Mouse (Mus musculus) heart, embryonic 15.5 days (tissue): ENCODE measurements at regions not wholly inside any gene's neighbourhood (a gene's known extent, or its start where the extent isn't known, plus 50 kb on each side); places are given as distances from the start of the nearest gene placed in this dataset.

Experiments used
- ATAC-seq: fragments of 200-750 bp; cut with Nextera tagmentation; replicated peaks from 2 replicates; pipeline ENCODE4 v1.8.0; 2017; ENCODE audit warnings: low read depth, moderate TSS enrichment; ENCODE audit not compliant: insufficient number of reproducible peaks, insufficient read depth, low FRiP score
- H3K27ac ChIP-seq: fragments of 300-500 bp; sonication (generic); 2 replicates; pipeline ENCODE4 v1.5.1; 2015; ENCODE audit warnings: mild to moderate bottlenecking, inconsistent platforms
- H3K27me3 ChIP-seq: fragments of 300-500 bp; sonication (generic); 2 replicates; pipeline ENCODE4 v1.6.1; 2015; ENCODE audit warnings: inconsistent platforms
- H3K36me3 ChIP-seq: fragments of 300-500 bp; sonication (generic); 2 replicates; pipeline ENCODE4 v1.6.1; 2015; ENCODE audit warnings: mild to moderate bottlenecking, inconsistent platforms
- H3K4me1 ChIP-seq: fragments of 300-500 bp; sonication (generic); replicated peaks from 2 replicates; pipeline ENCODE4 v1.6.1; 2015; ENCODE audit warnings: inconsistent platforms
- H3K4me2 ChIP-seq: fragments of 300-500 bp; sonication (generic); 2 replicates; pipeline ENCODE4 v1.6.1; 2015; ENCODE audit warnings: inconsistent platforms, mild to moderate bottlenecking, moderate library complexity
- H3K4me3 ChIP-seq: fragments of 300-500 bp; sonication (generic); 2 replicates; pipeline ENCODE4 v1.5.1; 2015; ENCODE audit warnings: mild to moderate bottlenecking, inconsistent platforms
- H3K9ac ChIP-seq: fragments of 300-500 bp; sonication (generic); 2 replicates; pipeline ENCODE4 v1.6.1; 2015; ENCODE audit warnings: mild to moderate bottlenecking, inconsistent platforms
- H3K9me3 ChIP-seq: fragments of 300-500 bp; sonication (generic); replicated peaks from 2 replicates; pipeline ENCODE4 v1.6.1; 2016; ENCODE audit warnings: inconsistent platforms
- WGBS: fragments of 180-500 bp; shearing (Covaris S2); methylation state at CpG from one replicate; pipeline ENCODE4 v1.1.7; 2015; ENCODE audit warnings: mixed read lengths; 5-methylcytosine and 5-hydroxymethylcytosine counted together

DNA sequence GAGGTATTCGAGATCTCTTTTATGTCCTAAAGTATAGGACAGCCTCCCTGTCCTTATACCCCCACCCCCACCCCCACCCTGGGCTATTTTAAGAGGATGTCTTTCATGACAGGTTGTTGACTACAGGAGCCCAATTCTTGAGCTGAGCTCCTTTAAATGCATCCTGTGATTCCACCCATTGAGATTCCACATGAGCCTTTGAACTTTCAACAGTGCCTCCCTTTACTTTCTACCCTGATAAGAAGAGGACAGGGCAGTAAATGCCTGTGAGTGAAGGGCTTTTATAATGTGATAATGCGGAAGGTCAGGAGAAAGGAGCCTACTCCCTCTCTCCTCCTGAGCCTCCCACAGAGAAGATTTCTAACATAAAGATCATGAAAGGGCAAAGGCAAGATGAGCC, 97.2 kb upstream of the Lmcd1 start:
- H3K4me2 ChIP-seq = no peak overlapping the region
- no peak overlapping the region for H3K27ac ChIP-seq
- 0 out of 2 replicates have a peak, but pooled peaks cover 3% of the 10 kb centered on the region for H3K4me1 ChIP-seq
- H3K36me3 ChIP-seq = no peaks in the 10 kb centered on the region
- no peaks in the 10 kb centered on the region for H3K9me3 ChIP-seq
- H3K27me3 ChIP-seq = no peaks in the 10 kb centered on the region
- no peak overlapping the region for H3K4me3 ChIP-seq
- 27% methylated on average over 2 of the region's 2 CpGs for WGBS
- H3K9ac ChIP-seq = no peak overlapping the region
- ATAC-seq = no peak

DNA sequence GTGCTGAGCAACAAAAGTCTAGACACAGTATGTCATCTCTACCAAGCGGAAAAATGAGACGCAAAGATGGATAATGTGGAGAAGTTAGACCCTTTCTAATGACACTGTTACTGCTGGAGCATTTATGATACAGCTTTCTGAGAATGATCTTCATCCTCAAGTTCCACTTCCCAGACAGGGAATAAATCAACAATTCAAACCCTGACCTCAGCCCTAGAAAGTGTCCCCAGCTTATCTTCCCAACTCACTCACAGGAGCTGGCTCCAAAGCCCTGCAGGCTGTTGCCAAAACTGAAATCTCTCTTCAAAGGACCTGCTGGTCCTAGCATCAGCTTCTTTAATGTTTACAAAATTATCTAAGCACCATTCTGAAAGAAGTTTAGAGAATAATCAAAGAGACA, 85.9 kb upstream of the Lmcd1 start:
- no peak for ATAC-seq
- WGBS = 83% methylated on average over 2 of the region's 2 CpGs

DNA sequence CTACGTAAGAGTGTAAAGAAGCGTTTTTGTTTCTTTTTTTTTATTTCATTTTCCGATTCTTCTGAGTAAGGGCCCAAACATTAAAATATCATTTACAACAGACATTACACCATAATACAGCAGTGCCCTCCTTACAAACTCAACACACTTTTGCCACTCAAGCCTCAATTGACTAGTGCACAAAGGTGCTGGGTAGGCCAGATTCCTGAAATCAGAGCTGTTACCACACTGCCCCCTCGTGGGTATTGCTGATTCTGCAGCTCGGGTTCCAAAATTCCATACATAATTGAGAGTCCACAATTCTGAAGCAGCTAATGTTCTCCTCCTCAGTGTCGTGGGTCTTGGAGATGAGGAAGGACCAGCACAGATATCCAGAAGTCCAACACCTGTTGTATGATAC, 82.5 kb upstream of the Lmcd1 start:
- no peak for ATAC-seq
- Histone ChIP-seq H3K4me1 (no peaks in the 10 kb centered on the region), H3K9ac (no peak overlapping the region), H3K4me3 (no peak overlapping the region), H3K27me3 (no peaks in the 10 kb centered on the region), H3K9me3 (no peaks in the 10 kb centered on the region), H3K36me3 (no peaks in the 10 kb centered on the region), H3K27ac (no peak overlapping the region), H3K4me2 (no peak overlapping the region)
- 43% methylated on average over 6 of the region's 6 CpGs for WGBS

More for the DNA sequence above, 85.9 kb upstream of the Lmcd1 start:
- no peak overlapping the region for H3K9ac ChIP-seq
- no peak overlapping the region for H3K4me2 ChIP-seq
- H3K9me3 ChIP-seq = no peaks in the 10 kb centered on the region
- H3K36me3 ChIP-seq = no peaks in the 10 kb centered on the region
- no peak overlapping the region for H3K27ac ChIP-seq
- no peaks in the 10 kb centered on the region for H3K27me3 ChIP-seq
- no peak overlapping the region for H3K4me3 ChIP-seq
- H3K4me1 ChIP-seq = no peaks in the 10 kb centered on the region

DNA sequence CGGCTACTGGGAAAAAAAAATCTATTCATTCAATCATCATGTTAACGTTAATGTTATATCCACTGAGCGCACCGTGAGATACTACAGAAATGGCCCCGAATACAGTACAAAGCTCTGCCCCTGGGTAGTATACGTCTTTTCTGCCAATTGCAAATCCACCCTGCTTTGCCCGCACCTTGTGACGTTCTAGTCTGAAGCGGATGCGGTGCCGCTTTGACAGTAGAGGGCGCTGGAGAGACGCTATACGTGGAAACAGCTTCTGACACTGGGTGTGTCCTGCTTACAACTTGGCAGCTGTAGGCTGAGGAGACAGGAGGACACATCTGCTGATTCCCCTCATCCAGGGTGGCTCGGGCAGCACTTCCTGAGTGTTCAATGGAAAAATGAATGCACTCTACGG, 76.1 kb upstream of the Lmcd1 start:
- WGBS = 7% methylated on average over 16 of the region's 16 CpGs
- H3K4me2 ChIP-seq = peak overlapping the region; percentile 62
- peak overlapping the region; percentile 33; the same call in 1 of the 2 replicates for H3K9ac ChIP-seq
- H3K4me3 ChIP-seq = peak overlapping the region; percentile 35
- H3K27ac ChIP-seq = no peak overlapping the region
- H3K27me3 ChIP-seq = no peaks in the 10 kb centered on the region
- H3K4me1 ChIP-seq = peaks cover 9% of the 10 kb centered on the region
- ATAC-seq = peak; percentile 61
- H3K9me3 ChIP-seq = no peaks in the 10 kb centered on the region
- no peaks in the 10 kb centered on the region for H3K36me3 ChIP-seq

DNA sequence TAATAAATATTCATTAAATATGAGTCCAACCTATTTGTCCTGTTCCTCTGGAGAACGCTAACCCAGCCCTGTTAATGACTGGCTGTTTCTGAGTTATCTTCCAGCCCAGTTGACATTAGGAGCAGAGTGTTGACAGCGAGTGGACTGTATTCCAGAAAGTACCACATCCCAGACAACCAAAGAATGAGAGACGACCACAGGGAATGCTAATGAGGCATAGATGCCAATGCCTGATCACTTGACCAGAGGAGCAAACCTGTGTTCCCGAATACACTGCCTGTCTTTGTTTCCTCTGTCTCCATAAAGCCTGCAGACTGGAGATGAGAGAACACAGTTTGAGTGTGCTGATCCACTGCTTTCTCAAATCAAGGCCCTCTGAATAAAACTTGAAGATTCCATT, 74.3 kb upstream of the Lmcd1 start:
- Histone ChIP-seq H3K9ac (no peak overlapping the region), H3K27me3 (no peaks in the 10 kb centered on the region), H3K9me3 (no peaks in the 10 kb centered on the region), H3K4me1 (peaks cover 9% of the 10 kb centered on the region), H3K36me3 (no peaks in the 10 kb centered on the region), H3K4me3 (no peak overlapping the region), H3K4me2 (no peak overlapping the region), H3K27ac (no peak overlapping the region)
- ATAC-seq = no peak
- WGBS = 46% methylated on average over 4 of the region's 4 CpGs

DNA sequence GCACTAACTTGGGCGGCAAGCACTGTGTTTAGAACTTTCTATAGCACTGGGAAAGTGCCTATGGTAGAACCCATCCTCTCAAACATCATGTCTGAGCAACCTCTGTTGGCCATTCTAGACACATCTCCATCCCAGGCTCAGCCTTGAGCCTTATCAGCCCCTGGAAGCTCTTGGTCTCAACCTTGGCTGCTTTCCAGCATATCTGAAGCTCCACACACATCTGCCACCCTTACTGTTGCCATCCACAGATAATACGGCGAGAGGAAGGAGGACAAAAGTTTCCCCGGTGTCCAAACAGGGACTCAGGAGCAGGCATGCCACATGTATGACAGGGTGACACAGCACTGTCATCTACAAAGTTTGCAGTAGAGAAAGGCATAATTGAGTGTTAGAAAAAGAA, 71.4 kb upstream of the Lmcd1 start:
- Histone ChIP-seq H3K27ac (no peak overlapping the region), H3K9ac (no peak overlapping the region), H3K4me1 (peaks cover 9% of the 10 kb centered on the region), H3K9me3 (no peaks in the 10 kb centered on the region), H3K36me3 (no peaks in the 10 kb centered on the region), H3K4me3 (no peak overlapping the region), H3K27me3 (no peaks in the 10 kb centered on the region; the same call in 1 of the 2 replicates), H3K4me2 (no peak overlapping the region)
- WGBS = 34% methylated on average over 4 of the region's 4 CpGs
- ATAC-seq = no peak

DNA sequence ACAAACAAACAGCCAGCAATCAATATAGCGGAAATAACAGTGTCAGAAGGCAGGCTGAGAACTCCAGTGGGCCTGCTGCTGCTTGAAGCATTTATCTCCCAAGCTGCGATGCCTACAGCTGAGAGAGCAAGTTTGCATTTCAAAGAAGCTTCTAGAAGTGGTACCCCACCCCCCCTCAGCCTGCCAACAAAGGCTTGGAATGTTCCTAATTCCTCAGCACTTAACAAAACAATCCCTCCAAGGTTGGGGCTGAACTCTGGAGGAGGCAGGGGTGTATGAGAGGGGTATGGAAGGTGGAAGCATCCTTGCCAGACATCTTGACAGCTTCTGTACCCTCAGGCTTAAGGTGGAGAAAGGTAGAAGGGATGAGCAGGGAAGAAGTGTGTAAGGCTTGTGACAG, 70.2 kb upstream of the Lmcd1 start:
- ATAC-seq = no peak
- H3K4me2 ChIP-seq = no peak overlapping the region
- H3K9ac ChIP-seq = no peak overlapping the region
- no peaks in the 10 kb centered on the region; the same call in 1 of the 2 replicates for H3K27me3 ChIP-seq
- 21% methylated on average over 2 of the region's 2 CpGs for WGBS
- H3K36me3 ChIP-seq = no peaks in the 10 kb centered on the region
- H3K4me3 ChIP-seq = no peak overlapping the region
- H3K27ac ChIP-seq = no peak overlapping the region
- no peaks in the 10 kb centered on the region for H3K9me3 ChIP-seq
- H3K4me1 ChIP-seq = peaks cover 5% of the 10 kb centered on the region

DNA sequence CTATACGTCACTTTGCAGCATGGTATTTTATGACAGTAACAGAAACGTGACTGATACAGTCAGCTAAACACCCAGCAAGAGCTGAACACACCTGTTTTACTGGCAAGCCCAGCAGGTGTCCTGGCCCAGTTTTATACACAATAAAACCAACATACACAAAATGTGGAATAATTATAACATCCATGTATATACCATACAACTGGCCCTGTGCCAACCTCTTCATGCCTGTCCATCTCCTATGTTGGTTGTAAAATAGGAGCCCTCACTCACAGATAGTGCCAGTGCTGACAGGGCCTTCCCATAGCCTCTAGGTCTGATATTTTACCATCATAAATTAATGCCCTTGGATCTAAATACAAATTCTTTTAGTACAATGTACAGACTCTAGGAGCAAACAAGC, 68.6 kb upstream of the Lmcd1 start:
- Histone ChIP-seq H3K4me1 (peaks cover 7% of the 10 kb centered on the region), H3K36me3 (no peaks in the 10 kb centered on the region), H3K9me3 (no peaks in the 10 kb centered on the region), H3K27me3 (no peaks in the 10 kb centered on the region; the same call in 1 of the 2 replicates), H3K4me3 (no peak overlapping the region), H3K4me2 (no peak overlapping the region), H3K27ac (no peak overlapping the region), H3K9ac (no peak overlapping the region)
- no peak for ATAC-seq
- whole genome bisulfite sequencing = 63% methylated on average over 2 of the region's 2 CpGs

DNA sequence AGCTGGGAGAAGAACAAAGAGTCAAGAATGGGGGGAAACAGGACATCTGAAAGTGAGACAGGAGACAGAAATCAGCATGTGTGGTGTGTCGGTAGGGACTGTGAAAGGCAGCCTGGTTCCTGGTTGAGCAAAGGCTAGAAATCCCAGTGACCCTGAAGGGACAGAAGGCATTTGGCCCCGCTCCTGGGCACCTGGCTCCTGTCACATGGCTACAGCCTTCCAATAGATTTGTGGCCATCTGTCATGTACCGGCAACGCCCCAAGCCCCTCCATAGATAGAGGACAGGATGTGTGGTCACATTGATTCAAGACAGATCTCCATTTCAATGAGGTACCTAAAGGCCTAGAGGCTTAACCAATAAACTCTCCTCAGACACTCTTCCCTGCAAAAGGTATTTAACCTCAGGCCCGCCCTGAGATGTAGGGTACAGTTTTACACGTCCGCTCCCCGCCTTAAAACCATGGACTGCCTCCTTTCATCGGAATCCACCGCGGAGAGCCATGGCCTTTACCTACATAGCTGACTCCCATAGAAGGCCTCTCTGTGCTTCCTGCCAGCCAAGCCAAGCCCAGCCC, 68.0 kb upstream of the Lmcd1 start:
- H3K27ac ChIP-seq = no peak overlapping the region
- ATAC-seq = no peak
- no peak overlapping the region for H3K4me3 ChIP-seq
- no peak overlapping the region for H3K4me2 ChIP-seq
- H3K27me3 ChIP-seq = no peaks in the 10 kb centered on the region; the same call in 1 of the 2 replicates
- H3K36me3 ChIP-seq = no peaks in the 10 kb centered on the region
- H3K4me1 ChIP-seq = peaks cover 7% of the 10 kb centered on the region
- WGBS = 81% methylated on average over 11 of the region's 11 CpGs
- H3K9ac ChIP-seq = no peak overlapping the region
- H3K9me3 ChIP-seq = no peaks in the 10 kb centered on the region

DNA sequence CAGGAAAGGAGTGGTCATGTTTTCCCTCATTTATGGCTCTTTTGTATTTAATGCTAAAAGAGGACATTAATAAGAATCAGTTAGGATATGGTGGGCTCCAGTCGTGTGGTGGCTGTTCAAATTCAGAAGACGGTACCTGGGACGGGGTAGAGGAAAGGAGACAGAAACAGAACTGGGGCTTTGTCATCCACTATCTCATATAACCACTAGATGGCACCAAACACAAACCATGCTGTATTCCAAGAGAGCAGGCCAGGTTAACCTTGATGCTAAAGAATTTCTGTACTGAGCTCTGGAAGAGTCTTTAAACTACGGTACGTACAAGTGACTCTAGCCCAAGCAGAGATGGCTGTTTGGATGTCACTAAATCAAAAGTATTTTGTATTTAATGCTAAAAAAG, 66.3 kb upstream of the Lmcd1 start:
- ATAC-seq = no peak
- Histone ChIP-seq H3K9me3 (no peaks in the 10 kb centered on the region), H3K9ac (no peak overlapping the region), H3K36me3 (no peaks in the 10 kb centered on the region), H3K4me2 (no peak overlapping the region), H3K4me1 (0 out of 2 replicates have a peak, but pooled peaks cover 3% of the 10 kb centered on the region), H3K27ac (no peak overlapping the region), H3K27me3 (no peaks in the 10 kb centered on the region; the same call in 1 of the 2 replicates), H3K4me3 (no peak overlapping the region)
- 32% methylated on average over 5 of the region's 5 CpGs for WGBS

DNA sequence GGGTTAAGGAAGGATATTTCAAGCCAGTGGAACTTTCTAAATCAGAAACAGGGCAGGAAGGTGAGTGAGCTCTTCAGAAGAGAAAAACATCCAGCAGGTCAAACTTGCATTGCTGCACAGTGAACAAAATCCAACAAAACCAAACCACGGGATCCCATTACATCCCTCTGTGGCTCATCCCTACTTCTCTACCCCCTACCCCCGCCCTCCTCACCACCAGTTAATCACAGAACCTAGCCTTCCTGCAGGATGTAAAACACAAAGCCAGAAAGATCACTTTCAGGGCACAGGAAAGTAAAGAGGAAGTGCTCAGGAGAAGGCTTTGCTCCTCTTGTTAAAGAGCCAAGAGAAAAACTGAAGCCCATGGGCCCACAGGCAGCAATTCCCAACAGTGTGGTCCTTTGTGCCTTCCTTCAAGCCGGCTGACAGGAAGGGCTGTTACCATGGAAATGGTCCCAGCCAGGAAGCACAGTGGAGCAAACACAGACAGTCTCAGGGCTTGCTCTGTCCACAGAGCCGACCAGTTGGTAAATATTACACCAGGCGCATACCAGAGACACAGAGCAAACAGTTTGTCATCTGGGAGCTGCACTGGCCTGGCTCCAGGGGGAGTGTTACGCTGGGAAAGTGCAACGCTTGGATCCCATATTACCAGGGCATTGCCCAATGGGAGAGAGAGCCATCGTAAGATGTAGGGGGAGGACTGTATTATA, 63.2 kb upstream of the Lmcd1 start:
- Histone ChIP-seq H3K9me3 (no peaks in the 10 kb centered on the region), H3K9ac (no peak overlapping the region), H3K4me1 (0 out of 2 replicates have a peak, but pooled peaks cover 3% of the 10 kb centered on the region), H3K4me3 (no peak overlapping the region), H3K4me2 (no peak overlapping the region), H3K27me3 (no peaks in the 10 kb centered on the region; the same call in 1 of the 2 replicates), H3K27ac (peak overlapping the region; percentile 57), H3K36me3 (no peaks in the 10 kb centered on the region)
- ATAC-seq = peak; percentile 89
- WGBS = 37% methylated on average over 8 of the region's 8 CpGs

DNA sequence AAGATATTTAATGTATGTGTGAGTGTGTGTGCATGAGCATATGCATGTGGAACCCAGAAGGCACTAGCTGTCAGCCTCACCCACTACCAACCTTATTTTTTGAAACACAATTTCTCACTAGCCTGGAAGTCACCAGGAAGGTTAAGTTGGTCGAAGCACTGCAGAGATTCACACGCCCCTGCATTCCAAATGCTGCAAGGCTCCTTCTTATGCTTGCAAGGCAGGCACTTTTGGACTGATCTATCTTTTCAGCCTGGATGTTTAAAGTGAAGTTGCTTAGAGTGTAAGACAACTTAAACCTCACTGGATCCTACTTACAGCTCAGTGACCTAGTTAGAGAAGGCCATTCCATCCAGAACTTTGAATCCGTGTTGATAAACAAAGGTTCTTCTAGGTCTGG, 56.7 kb upstream of the Lmcd1 start:
- no peak overlapping the region for H3K4me2 ChIP-seq
- no peak overlapping the region for H3K9ac ChIP-seq
- no peak overlapping the region for H3K4me3 ChIP-seq
- 67% methylated on average over 3 of the region's 3 CpGs for WGBS
- H3K36me3 ChIP-seq = no peaks in the 10 kb centered on the region
- ATAC-seq = no peak
- no peaks in the 10 kb centered on the region for H3K4me1 ChIP-seq
- H3K27me3 ChIP-seq = no peaks in the 10 kb centered on the region
- H3K27ac ChIP-seq = no peak overlapping the region
- H3K9me3 ChIP-seq = no peaks in the 10 kb centered on the region
